Mouse (Mus musculus) heart, embryonic 10.5 days (tissue): Measurements from ENCODE around the gene Kctd5. TPM values are rescaled to one million over a fixed set of nuclear protein-coding genes. Genes with fewer than 3 reads are reported as not detected.
A peak's percentile ranks its signal among the peaks of the same experiment; 100 is the strongest.

Experiments
- DNase-seq: peaks from one replicate; pipeline ENCODE4 v3.0.0-alpha.2; 2017; ENCODE audit warnings: low spot score
- H3K27ac ChIP-seq: fragments of 300-500 bp; sonication (generic); 2 replicates; pipeline ENCODE4 v1.5.1; 2016; ENCODE audit warnings: mild to moderate bottlenecking
- H3K27me3 ChIP-seq: fragments of 300-500 bp; sonication (generic); 2 replicates; pipeline ENCODE4 v1.6.1; 2016; ENCODE audit warnings: mild to moderate bottlenecking; ENCODE audit not compliant: poor library complexity, insufficient read depth, severe bottlenecking
- H3K36me3 ChIP-seq: fragments of 300-500 bp; sonication (generic); 2 replicates; pipeline ENCODE4 v1.6.1; 2016; ENCODE audit warnings: mild to moderate bottlenecking, moderate library complexity
- H3K4me1 ChIP-seq: fragments of 300-500 bp; sonication (generic); 2 replicates; pipeline ENCODE4 v1.6.1; 2016; ENCODE audit warnings: mild to moderate bottlenecking
- H3K4me3 ChIP-seq: fragments of 300-500 bp; sonication (generic); 2 replicates; pipeline ENCODE4 v1.5.1; 2016; ENCODE audit warnings: mild to moderate bottlenecking, moderate library complexity
- H3K9me3 ChIP-seq: fragments of 300-500 bp; sonication (generic); 2 replicates; pipeline ENCODE4 v1.6.1; 2016; ENCODE audit warnings: mild to moderate bottlenecking, moderate library complexity
- WGBS: fragments of 180-500 bp; shearing (Covaris S2); methylation state at CpG from one replicate; pipeline ENCODE4 v1.1.7; 2016; 5-methylcytosine and 5-hydroxymethylcytosine counted together
- microRNA-seq: library from miRNA; unstranded; fragments of <30 nt; microRNA quantifications from one replicate; pipeline ENCODE4, GENCODE M21; 2017
- polyA plus RNA-seq: library from polyadenylated mRNA; unstranded; fragments of >200 nt; fragmentation: Nextera tagmentation; extraction: Ambion mirVana; gene quantifications from 2 replicates; pipeline ENCODE4 v1.2.1, GENCODE M21; 2016

The Kctd5 gene
- polyA plus RNA-seq, 1 experiment from 2014 or later = 71.8 TPM

- H3K27ac ChIP-seq = no peak overlapping the region
- H3K36me3 ChIP-seq = no peaks in the 10 kb centered on the region
- peaks cover 30% of the 10 kb centered on the region; the same call in 1 of the 2 replicates for H3K27me3 ChIP-seq
- no peaks in the 10 kb centered on the region for H3K9me3 ChIP-seq
- peaks cover 22% of the 10 kb centered on the region for H3K4me1 ChIP-seq
- no peak overlapping the region for H3K4me3 ChIP-seq
- no peak for DNase-seq
- 23% methylated on average over 5 of the region's 5 CpGs for WGBS
Measured at GRCm38 (mm10) chr17:24000404-24000803, 72.9 kb downstream of the Kctd5 start.

- no peaks in the 10 kb centered on the region for H3K36me3 ChIP-seq
- H3K27ac ChIP-seq = no peak overlapping the region
- no peak for DNase-seq
- H3K4me1 ChIP-seq = peaks cover 28% of the 10 kb centered on the region
- peaks cover 40% of the 10 kb centered on the region for H3K27me3 ChIP-seq
- H3K4me3 ChIP-seq = no peak overlapping the region
- H3K9me3 ChIP-seq = no peaks in the 10 kb centered on the region
- 50% methylated on average over 6 of the region's 6 CpGs for WGBS
Measured at GRCm38 (mm10) chr17:23998383-23998782, 74.9 kb downstream of the Kctd5 start.

DNA sequence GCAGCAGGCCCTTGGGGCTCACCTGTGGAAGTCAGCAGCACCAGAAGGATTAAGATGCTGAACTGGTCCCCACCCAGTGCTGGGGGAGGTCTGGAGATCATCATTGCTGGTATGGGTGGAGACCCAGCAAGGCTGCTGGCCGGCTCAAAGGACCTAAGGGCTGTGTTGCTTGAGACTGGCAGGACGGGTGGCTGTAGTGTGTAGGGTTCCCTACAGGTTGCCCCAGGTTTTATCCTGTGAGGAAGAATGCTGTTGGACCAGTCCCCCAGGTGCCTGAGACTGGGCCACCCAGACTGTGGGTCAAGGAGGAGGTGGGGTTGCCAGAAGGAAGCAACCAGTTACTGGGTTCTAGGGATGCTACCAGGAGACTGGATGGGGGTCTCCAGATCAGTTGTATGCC lies 75.4 kb downstream of the Kctd5 start, which contains the start of gene Prss22:
TSS of gene Prss22 (minus strand) at position 200 of the 400 bp plus-strand sequence.
- DNase-seq = no peak
- Histone ChIP-seq H3K9me3 (no peaks in the 10 kb centered on the region), H3K27ac (peak within 1 kb of the TSS; percentile 19; the same call in 1 of the 2 replicates), H3K4me3 (no peak within 1 kb of the TSS), H3K27me3 (peaks cover 40% of the 10 kb centered on the region), H3K36me3 (no peaks in the 10 kb centered on the region), H3K4me1 (peaks cover 32% of the 10 kb centered on the region)
- WGBS = 55% methylated on average over 2 of the region's 2 CpGs

Small RNA genes lying within 50 kb of the gene (microRNA-seq; reads per million reads assigned to microRNA genes)
- not detected for gene Gm27700

Other genes with a start within 250 kb of the Kctd5 start
- 907 and 984 TPM in 2 replicates for gene Elob, start 244.3 kb downstream of the Kctd5 start, polyA plus RNA-seq
- not detected in 2 replicates for gene Prss33, start 237.4 kb downstream of the Kctd5 start, polyA plus RNA-seq
- not detected in 2 replicates for gene Prss32, start 229.6 kb downstream of the Kctd5 start, polyA plus RNA-seq
- 0.41 and 1.5 TPM in 2 replicates for gene Prss41, start 229.3 kb downstream of the Kctd5 start, polyA plus RNA-seq
- gene Prss21, start 205.4 kb downstream of the Kctd5 start, polyA plus RNA-seq = not detected in 2 replicates
- gene Dcpp1, start 192.6 kb downstream of the Kctd5 start, polyA plus RNA-seq = not detected in 2 replicates
- gene Dcpp2, start 192.6 kb downstream of the Kctd5 start, polyA plus RNA-seq = not detected in 2 replicates
- gene Dcpp3, start 156.0 kb downstream of the Kctd5 start, polyA plus RNA-seq = not detected in 2 replicates
- gene Sbp, start 131.8 kb downstream of the Kctd5 start, polyA plus RNA-seq = 0.21 TPM in 1 of 2 replicates, not detected in the other
- not detected in 2 replicates for gene Sbpl, start 118.2 kb downstream of the Kctd5 start, polyA plus RNA-seq
- gene Prss30, start 92.9 kb downstream of the Kctd5 start, polyA plus RNA-seq = 0.18 TPM in 1 of 2 replicates, not detected in the other
- gene Prss22, start 75.4 kb downstream of the Kctd5 start, polyA plus RNA-seq = 0.25 and 1.2 TPM in 2 replicates
- gene Prss27, start 35.3 kb downstream of the Kctd5 start, polyA plus RNA-seq = 0.38 and 1.2 TPM in 2 replicates
- 33.0 and 38.7 TPM in 2 replicates for gene Pdpk1, start 77.4 kb upstream of the Kctd5 start, polyA plus RNA-seq
- 40.0 and 44.5 TPM in 2 replicates for gene Amdhd2, start 90.3 kb upstream of the Kctd5 start, polyA plus RNA-seq
- gene Atp6v0c, start 96.2 kb upstream of the Kctd5 start, polyA plus RNA-seq = 538 and 598 TPM in 2 replicates
- 5.3 TPM in 2 replicates for gene Tbc1d24, start 132.1 kb upstream of the Kctd5 start, polyA plus RNA-seq
- 1.9 and 3.6 TPM in 2 replicates for gene Ntn3, start 136.0 kb upstream of the Kctd5 start, polyA plus RNA-seq
- 9.9 and 10.0 TPM in 2 replicates for gene Tedc2, start 147.4 kb upstream of the Kctd5 start, polyA plus RNA-seq
- gene Ccnf, start 178.0 kb upstream of the Kctd5 start, polyA plus RNA-seq = 67.9 and 78.9 TPM in 2 replicates